Mouse (Mus musculus) left cerebral cortex, postnatal 36 days (tissue): ENCODE measurements around the gene Pln. TPM values are rescaled to one million over a fixed set of nuclear protein-coding genes. Genes with fewer than 3 reads are reported as not detected.
A peak's percentile ranks its signal among the peaks of the same experiment; 100 is the strongest.

Experiments
- DNase-seq, 2 experiments: peaks; one replicate each; pipeline ENCODE4 v3.0.0; 2021 to 2022; ENCODE audit warnings: low spot score in 2 of 2, mixed read lengths in 1 of 2
- intact Hi-C: fragments of 180-260 bp; cut with DNase I; formaldehyde crosslinking; loops from one replicate; pipeline ENCODE4 v1.15.1; 2025
- total RNA-seq, 2 experiments: library from RNA; stranded (reverse); gene quantifications; 2 replicates each; pipeline ENCODE4 v1.2.3; 2021

Gene Pln
- total RNA-seq, 2 experiments from 2014 or later, result 1.8 to 3.3 TPM

DNA sequence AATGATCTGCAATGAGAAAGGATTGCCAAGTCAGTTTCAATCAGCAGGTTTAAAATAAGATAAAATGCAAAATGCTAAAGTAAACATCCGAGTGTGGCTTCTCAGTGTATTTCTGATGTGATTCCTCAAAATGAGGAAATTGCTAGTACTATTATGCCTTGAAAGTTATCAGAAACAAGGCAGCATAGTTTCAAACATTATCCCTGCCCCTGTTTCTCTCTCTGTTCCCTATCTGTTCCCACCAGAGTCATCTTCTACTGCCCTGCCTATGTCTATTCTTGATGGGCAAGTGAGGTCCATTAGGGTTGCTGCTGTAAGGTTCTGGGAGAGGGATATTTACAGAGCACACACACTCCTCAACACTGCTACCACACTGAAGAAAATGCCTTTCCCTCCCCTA lies 11.8 kb downstream of the Pln start:
- DNase-seq, result no peak
- intact Hi-C loops, result loop anchor here (2.0 to 10.0 kb wide), 3 partner anchors 160 to 246 kb away; partner anchors contain the start of gene Asf1a

DNA sequence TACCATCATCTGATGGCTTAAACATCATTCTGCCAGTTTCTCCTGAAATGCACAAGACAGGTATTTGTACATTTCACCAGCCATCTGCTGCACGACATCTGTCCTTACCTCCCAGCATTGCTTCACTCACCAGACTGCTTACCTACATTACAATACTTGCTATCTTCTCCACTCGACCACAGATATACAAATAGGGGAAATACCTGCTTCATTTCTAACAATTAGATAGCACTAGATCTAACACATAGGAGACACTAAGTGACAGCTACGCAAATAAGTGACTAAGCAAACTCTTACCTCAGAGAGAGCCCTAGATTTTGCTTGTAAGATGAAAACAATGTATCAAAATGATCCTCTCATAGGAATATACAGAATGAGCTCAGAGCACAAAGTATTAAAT lies 16.2 kb downstream of the Pln start:
- DNase-seq, result no peak
- intact Hi-C loops, result no loop called here

DNA sequence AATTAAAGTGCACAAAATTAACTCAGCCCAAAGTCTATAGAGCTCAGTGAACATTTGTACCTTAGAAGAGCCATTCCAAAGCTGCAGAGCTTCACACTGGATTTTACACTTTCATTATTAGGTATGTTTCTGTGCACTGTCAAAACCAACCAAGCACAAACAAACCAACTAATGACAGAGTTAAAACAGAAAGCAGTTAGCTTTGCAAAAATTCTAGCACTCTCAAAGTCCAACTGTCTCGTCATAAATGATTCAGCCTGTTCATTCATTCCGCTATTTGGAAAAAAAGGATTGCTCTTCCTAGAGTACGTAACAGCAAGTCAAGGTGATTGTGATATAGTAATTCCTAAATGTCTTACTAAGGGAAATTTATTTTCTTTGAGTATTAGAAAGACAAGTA lies 21.5 kb downstream of the Pln start:
- DNase-seq, result no peak

DNA sequence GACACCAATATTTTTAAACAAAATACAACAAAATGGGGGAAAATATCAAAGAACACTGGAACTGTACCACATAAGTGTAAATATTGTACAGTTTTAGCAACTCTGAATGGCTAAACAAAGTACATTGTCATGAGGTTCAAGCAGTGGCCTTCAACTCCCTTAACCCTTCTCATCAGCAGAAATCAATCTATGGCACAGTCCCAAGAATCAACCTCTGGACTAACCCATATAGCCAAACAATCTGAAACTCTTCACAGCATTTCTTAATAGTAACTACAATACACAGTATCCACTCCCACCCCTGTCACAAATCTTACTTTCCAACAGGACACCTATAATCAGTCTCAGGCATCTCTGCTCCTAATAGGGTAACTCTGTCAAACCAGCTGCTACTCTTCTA lies 26.8 kb downstream of the Pln start:
- intact Hi-C loops, result no loop called here
- DNase-seq, result no peak

More for the DNA sequence above, 21.5 kb downstream of the Pln start:
- intact Hi-C loops, result no loop called here

DNA sequence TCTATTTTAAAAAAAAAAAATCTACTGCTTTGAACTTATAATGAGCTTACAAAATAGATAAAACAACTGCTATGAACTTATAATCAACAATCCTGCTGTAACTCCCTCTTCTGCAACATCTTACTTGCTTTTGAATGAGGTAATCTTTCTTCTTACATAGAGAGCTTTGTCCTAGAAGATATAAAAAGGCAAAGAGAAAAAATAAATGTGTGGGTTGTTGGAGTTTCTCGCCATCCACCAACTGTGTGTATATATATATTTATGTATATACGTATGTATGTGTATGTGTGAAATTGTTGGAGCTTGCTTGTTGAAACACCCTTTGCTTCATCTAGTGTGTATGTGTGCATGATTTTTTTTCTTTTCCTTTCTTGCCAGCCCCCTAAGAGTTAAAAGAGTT lies 29.8 kb downstream of the Pln start:
- intact Hi-C loops, result no loop called here
- no peak for DNase-seq

DNA sequence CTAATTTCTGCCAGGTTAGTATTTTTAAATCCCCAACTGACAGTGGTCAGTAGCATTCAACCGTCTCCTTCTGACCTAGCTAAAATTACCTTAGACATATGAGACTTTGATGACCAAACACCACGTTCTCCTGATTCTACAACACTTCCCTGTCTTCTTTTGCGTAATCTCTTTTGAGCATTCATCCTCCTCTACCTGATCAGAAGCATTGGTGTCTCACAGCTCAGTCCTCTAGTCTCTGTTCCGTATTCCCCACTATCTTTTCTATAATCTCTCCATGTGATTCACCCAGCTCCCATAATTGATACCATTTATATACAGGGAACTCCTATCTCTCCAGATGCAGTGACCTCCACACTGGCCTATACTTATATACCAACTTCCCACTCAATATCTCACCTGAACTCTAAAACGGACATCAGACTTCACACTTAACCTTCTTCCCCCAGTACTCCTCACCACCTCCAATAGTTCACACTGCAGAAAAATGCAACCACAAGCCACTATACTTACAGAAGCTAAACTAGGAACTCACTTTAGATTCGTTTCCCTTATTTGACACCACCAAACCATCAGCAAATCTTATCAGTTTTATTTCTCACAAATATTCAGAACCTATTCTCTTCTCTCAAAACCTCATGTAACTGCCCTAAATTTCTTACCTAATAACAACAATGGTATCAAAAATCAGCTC lies 36.6 kb downstream of the Pln start:
- DNase-seq, result no peak
- intact Hi-C loops, result no loop called here

DNA sequence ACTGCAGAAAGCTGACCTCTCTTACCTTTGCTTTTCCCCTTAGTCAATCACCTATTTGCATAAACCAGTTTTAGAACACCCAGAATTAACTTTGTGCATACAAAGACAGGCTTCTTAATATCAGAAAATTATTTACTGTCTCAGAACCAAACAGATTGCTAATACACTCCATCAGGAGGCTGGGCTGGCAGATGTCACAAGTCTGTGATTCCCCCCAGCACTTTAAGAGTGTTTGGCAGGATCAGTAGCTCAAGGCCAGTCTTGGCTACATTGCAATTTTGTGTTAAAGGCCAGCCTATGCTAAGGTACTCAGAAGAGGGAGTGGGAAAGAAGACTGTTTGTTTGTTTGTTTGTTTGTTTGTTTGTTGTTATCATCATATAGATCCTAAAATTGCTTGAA lies 39.6 kb downstream of the Pln start:
- intact Hi-C loops, result no loop called here
- DNase-seq, result no peak

DNA sequence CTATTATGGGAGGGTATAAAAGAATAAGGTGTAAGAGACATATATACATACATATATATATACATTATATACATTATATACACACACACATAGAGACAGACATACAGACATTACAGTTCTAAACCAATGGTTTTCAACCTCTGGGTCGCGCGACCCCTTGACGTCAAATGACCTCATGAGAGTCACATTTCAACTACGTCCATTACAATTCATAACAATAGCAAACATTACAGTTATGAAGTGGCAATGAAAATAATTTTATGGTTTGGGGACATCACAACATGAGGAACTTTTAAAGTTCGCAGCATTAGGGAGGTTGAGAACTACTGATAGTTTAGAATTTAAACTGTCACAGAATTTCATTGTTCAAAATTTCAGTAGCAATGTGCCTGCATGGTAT lies 40.8 kb downstream of the Pln start:
- intact Hi-C loops, result no loop called here
- no peak for DNase-seq

DNA sequence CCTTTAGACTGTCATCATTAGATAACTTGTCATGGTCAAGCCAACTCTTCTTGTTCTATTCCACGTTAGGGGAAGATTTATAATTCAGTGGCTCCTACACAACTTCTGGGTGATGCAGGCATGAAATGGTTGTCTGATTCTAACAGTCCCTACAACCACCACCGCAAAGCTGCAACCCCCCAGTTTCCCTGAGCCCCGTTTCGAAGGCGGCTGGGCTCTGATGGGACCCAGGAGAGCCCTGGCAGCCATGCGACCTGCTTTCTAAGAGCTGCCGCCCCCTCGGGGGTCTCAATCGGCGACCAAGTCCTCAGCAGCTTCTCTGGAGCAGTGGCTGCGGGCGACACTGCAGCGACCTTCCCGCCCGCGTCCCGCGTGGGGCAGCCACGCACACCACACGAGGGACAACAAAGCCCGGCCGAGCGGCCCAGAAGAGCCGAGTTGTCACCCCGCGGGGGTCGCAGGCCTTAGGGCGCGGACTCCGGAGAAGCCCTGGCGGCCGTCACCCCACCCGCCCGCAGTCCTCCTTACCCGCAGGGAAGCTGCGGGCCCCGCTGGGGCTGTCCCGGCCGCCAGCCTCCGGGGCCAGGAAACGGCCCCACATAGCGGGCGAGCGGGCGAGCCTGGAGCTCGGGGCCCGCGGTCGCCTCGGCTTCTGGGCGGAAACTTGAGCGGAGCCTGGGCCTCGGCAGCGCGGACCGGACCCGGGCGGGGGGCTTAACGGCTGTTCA lies 41.7 kb downstream of the Pln start:
- DNase-seq, result peak; percentile 56 to 67
- intact Hi-C loops, result no loop called here

DNA sequence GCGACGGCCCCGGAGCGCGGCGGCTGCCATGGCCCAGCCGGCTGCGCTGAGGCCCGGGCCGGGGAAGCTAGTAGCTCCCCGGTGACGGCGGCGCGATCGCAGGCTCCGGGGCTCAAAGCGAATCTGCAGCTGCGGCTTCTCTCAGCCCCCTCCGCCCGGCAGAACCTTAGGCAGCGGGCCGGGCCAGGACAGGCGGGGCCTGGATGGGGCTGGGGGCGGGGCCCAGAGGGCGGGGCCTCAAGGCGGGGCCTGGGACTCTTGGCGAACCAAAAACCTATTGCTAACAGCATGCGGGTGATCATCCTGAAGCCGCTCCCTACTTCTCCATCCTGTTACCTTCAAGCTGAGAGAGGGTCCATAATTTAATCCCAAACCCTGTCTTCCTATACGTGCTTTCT lies 42.2 kb downstream of the Pln start, which contains the start of gene Cep85l:
Gene Cep85l, minus strand, starts transcription at position 239 of the 398 bp plus-strand sequence.
- intact Hi-C loops, result loop anchor here (5.0 kb wide), 1 partner anchor 48 kb away; no protein-coding TSS in a partner anchor
- peak; percentile 86 to 90 for DNase-seq

DNA sequence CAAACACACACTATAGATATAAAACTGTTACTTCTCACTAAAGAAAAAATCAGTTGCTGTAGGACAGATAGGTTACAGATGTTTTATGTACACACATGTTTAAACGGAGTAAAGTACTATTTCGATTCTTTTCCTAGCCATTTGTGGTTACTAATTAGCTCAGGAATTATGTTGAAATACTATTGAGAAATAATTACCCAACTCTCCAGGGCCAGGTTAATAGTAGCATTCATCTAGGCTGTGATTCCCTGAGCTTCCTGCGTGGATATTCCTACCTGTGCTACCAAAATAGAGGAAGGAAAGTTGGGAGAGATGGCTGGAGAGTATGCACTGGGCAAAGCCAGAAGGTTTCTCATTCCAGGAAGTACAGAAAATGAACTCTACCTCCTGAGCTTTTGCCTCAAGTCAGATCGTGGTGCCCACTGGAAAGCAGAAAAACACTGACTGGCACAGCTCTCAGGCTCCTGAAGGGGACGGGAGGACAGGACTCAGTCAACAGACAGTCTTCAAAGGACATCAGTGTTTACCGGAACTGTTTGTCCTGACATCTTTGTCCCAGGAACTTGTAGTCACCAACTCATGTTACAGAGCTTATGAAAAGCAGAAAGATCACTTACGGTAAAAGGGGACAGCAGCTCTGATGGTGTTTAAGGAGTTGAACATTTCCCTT lies 45.4 kb downstream of the Pln start:
- DNase-seq, result no peak
- intact Hi-C loops, result loop anchor here (5.0 kb wide), 1 partner anchor 44 kb away; no protein-coding TSS in a partner anchor

DNA sequence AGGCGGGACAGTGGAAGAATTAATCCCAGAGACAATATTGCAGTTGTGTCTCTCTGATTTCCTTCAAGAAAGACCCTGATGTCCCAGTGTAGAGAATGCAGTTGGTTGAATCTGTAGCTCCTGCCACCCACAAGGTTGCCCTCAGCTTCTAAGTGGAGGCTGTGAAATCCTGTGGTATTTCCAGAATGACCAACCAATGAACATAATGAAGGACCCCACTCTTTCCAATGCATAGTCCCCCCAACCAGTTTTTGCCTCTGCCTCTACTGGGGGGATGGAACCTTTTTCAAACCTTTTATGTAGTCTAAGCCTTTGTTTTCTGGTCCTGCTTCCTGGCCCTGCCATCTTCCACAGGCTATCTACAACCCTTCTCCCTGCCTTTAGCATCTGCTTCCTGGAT lies 47.4 kb downstream of the Pln start:
- DNase-seq, result no peak
- intact Hi-C loops, result loop anchor here (5.0 kb wide), 1 partner anchor 42 kb away; no protein-coding TSS in a partner anchor

DNA sequence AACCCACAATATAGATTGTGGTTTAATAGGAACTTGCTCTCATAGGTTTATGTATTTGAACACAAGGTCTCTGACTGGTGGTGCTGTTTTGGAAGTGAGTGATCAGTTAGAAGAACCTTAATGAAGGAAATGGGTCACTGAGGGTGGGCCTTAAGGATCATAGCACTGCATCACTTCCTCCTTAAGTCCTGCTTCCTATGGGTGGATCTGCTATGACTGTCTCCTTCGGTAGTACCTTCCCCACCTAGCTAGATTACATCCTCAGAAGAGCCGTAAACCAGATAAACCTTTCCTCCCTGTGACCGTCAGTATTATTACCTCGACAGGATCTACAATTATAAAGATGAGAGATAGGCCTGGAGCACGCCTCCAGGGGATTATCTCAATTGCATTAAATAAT lies 48.0 kb downstream of the Pln start:
- intact Hi-C loops, result no loop called here
- no peak for DNase-seq

DNA sequence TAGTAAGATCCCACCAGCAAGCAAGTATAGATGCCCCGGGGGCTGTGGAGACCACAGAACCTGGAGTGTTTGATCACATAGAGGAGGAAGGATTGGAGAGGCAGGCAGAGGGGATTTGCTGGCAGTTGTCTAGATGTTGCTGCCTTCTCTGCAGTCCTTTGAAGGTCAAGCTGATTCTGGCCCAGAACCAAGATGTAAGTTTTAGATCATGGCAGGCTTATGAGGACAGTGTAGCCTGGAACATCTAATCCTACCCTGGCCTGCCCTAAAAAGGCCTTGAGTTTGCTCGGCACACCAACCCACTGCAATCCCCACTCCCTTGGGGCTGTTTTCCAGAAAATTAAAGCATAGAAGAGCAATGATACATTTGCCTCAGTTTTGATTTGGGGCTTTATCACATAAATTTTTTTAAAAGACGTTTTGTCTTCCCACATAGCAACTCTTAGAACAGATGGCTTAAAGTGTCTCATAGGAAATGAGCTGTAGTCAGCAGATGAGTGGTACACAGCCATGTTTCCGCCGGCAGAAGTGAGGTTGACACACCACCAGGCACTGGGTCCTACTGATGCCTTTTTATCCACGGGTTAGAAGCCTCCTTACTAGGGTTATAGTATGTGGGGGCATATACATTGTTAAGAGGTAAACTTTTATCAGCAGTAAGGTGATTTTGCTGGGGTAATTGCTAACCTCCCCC lies 50.9 kb downstream of the Pln start:
- no peak for DNase-seq
- intact Hi-C loops, result no loop called here

DNA sequence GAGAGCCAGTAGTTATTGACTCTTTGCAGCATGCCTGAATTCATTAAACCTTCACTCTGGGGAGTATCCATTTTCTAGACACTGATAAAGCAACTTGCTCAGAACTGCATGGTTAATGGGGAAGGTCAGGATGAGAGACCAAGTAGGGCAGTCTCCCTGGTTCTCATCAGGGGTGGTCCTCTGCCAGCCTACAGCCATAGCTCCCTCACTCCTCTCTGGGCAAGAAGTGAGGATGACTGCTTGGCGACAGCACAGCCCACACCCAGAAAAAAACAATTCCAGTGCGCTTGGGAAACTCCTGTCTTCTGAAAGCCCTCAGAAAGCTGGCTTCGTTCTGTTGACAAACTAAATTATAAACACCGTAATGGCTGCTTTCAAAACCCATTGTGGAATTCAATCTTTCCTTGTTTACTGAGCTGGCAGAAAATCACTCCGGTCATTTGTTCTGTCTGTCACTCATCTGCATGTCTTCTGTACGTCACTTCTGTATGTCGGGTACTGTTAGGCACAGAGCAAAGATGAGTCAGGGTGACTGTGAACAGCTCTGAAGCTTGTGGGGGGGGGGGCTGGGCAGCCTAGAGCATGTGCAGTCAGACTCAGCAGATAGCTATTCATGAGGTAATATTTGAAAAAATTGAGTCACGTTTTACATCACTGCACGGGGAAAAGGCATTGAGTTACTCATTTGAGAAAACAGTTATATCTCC lies 57.6 kb downstream of the Pln start:
- intact Hi-C loops, result no loop called here

More for the DNA sequence above, 57.6 kb downstream of the Pln start:
- no peak for DNase-seq
